Mouse (Mus musculus) embryonic facial prominence, embryonic 14.5 days (tissue): ENCODE data around the gene Abca13. TPM values are rescaled to one million over a fixed set of nuclear protein-coding genes. Genes with fewer than 3 reads are reported as not detected.

Experiments used
- ATAC-seq: fragments of 200-750 bp; cut with Nextera tagmentation; 2 replicates; pipeline ENCODE4 v1.8.0; 2017; ENCODE audit warnings: low read depth, moderate number of reproducible peaks, moderate TSS enrichment
- DNase-seq: peaks from one replicate; pipeline ENCODE4 v3.0.0-alpha.2; 2015; ENCODE audit warnings: low spot score
- H3K27ac ChIP-seq: fragments of 300-500 bp; sonication (generic); replicated peaks from 2 replicates; pipeline ENCODE4 v1.5.1; 2014; ENCODE audit warnings: low read depth, mild to moderate bottlenecking, low read length, moderate library complexity
- H3K27me3 ChIP-seq: fragments of 300-500 bp; sonication (generic); replicated peaks from 2 replicates; pipeline ENCODE4 v1.6.1; 2014; ENCODE audit warnings: low read length; ENCODE audit not compliant: control insufficient read depth, insufficient read depth
- H3K36me3 ChIP-seq: fragments of 300-500 bp; sonication (generic); 2 replicates; pipeline ENCODE4 v1.6.1; 2014; ENCODE audit warnings: low read length, mixed read lengths; ENCODE audit not compliant: control insufficient read depth, insufficient read depth
- H3K4me1 ChIP-seq: fragments of 300-500 bp; sonication (generic); 2 replicates; pipeline ENCODE4 v1.6.1; 2014; ENCODE audit warnings: antibody characterized with exemption, low read length; ENCODE audit not compliant: control insufficient read depth, insufficient read depth
- H3K4me2 ChIP-seq: fragments of 300-500 bp; sonication (generic); 2 replicates; pipeline ENCODE4 v1.6.1; 2014; ENCODE audit warnings: low read depth, mild to moderate bottlenecking, low read length, moderate library complexity, mixed read lengths
- H3K4me3 ChIP-seq: fragments of 300-500 bp; sonication (generic); 2 replicates; pipeline ENCODE4 v1.5.1; 2014; ENCODE audit warnings: low read depth, mild to moderate bottlenecking, low read length
- H3K9ac ChIP-seq: fragments of 300-500 bp; sonication (generic); 2 replicates; pipeline ENCODE4 v1.6.1; 2014; ENCODE audit warnings: low read depth, mild to moderate bottlenecking, low read length, moderate library complexity, mixed read lengths
- H3K9me3 ChIP-seq: fragments of 300-500 bp; sonication (generic); 2 replicates; pipeline ENCODE4 v1.6.1; 2016; ENCODE audit warnings: low read length; ENCODE audit not compliant: control insufficient read depth
- WGBS: fragments of 180-500 bp; shearing (Covaris S2); extraction: QIAGEN DNeasy Blood & Tissue Kit; methylation state at CpG from one replicate; pipeline ENCODE4 v1.1.7; 2014; 5-methylcytosine and 5-hydroxymethylcytosine counted together
- polyA plus RNA-seq: library from polyadenylated mRNA; unstranded; fragments of >200 nt; fragmentation: Nextera tagmentation; extraction: Ambion mirVana; gene quantifications from 2 replicates; pipeline ENCODE4 v1.2.1, GENCODE M21; 2014

Abca13 gene
- polyA plus RNA-seq, 1 experiment from 2014 or later = 0.18 TPM

DNA sequence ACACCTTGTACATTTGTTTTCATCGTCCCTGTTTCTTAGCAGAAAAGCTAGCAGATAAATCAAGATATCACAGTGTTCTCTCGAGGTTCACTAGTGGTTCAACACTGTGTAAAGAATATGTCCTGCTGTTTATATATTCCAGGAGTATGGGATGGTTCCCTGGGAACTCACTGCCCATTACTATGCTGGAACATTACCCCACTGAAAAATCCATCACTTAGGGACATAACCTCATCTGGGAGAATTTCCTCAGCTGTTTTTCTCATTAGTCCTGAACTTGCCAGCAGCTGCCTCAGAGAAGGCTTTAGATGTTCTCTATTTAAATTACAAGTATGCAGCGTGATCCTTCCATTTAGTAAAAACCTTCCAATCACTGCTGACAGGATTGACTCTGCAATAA is 513.4 kb downstream of the Abca13 start:
- no peaks in the 10 kb centered on the region for H3K4me1 ChIP-seq
- no peak overlapping the region for H3K27ac ChIP-seq
- DNase-seq (peak; percentile 20), ATAC-seq (peak; percentile 50; the same call in 1 of the 2 replicates)
- H3K4me2 ChIP-seq = no peak overlapping the region
- 58% methylated on average over 3 of the region's 3 CpGs for WGBS
- H3K9me3 ChIP-seq = no peaks in the 10 kb centered on the region
- H3K36me3 ChIP-seq = no peaks in the 10 kb centered on the region
- H3K9ac ChIP-seq = no peak overlapping the region
- H3K27me3 ChIP-seq = no peaks in the 10 kb centered on the region
- no peak overlapping the region for H3K4me3 ChIP-seq

GRCm38 (mm10) chr11:9727810-9728490 is 536.2 kb downstream of the Abca13 start:
- no peak for DNase-seq
- no peaks in the 10 kb centered on the region for H3K27me3 ChIP-seq
- no peak for ATAC-seq
- no peak overlapping the region for H3K27ac ChIP-seq
- H3K9me3 ChIP-seq = no peaks in the 10 kb centered on the region
- H3K36me3 ChIP-seq = no peaks in the 10 kb centered on the region
- no peak overlapping the region for H3K4me3 ChIP-seq
- H3K4me2 ChIP-seq = no peak overlapping the region
- H3K9ac ChIP-seq = no peak overlapping the region
- H3K4me1 ChIP-seq = no peaks in the 10 kb centered on the region
- WGBS = 74% methylated on average over 2 of the region's 2 CpGs

DNA sequence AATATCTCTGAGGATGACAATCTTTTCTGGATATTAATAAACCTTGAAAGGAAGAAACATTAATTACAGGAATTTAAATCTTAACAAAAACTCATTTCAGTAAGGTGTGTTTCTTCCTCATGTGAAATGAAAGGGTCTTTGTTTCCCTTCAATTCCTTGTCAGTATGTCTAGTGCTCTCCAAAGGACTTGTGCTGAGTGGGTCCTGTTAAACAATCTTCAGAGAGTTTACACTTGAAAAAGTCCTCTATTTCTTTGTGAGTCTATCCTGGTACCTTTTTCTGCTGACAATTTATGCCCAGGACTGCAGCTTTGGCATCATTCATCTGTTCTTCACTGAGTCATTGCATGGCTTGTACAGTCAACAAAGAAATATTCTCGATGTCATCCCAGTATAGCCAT is 539.6 kb downstream of the Abca13 start:
- no peaks in the 10 kb centered on the region for H3K36me3 ChIP-seq

More for the DNA sequence above, 539.6 kb downstream of the Abca13 start:
- Histone ChIP-seq H3K9me3 (no peaks in the 10 kb centered on the region), H3K9ac (no peak overlapping the region), H3K27me3 (no peaks in the 10 kb centered on the region), H3K27ac (no peak overlapping the region), H3K4me3 (no peak overlapping the region), H3K4me1 (no peaks in the 10 kb centered on the region), H3K4me2 (no peak overlapping the region)
- ATAC-seq (no peak), DNase-seq (no peak)
- 70% methylated on average over 1 of the region's 1 CpGs for WGBS

Other genes starting within 250 kb of the Abca13 start
- 0.01 and 0.20 TPM in 2 replicates for gene Pkd1l1, start 218.7 kb upstream of the Abca13 start, polyA plus RNA-seq
- gene Hus1, start 180.8 kb upstream of the Abca13 start, polyA plus RNA-seq = 11.8 and 13.5 TPM in 2 replicates
- gene Gm11992, start 143.3 kb upstream of the Abca13 start, polyA plus RNA-seq = 1.5 and 2.4 TPM in 2 replicates
- gene Sun3, start 143.0 kb upstream of the Abca13 start, polyA plus RNA-seq = not detected in 2 replicates
- gene Upp1, start 73.8 kb upstream of the Abca13 start, polyA plus RNA-seq = 6.7 and 8.5 TPM in 2 replicates